Mouse (Mus musculus): ENCODE results near the gene Acsf3.

GRCm38 (mm10) chr8:122794175-122794454 is 18.8 kb downstream of the Acsf3 start:
- no peak for TF ChIP-seq CTCF (IDR thresholded peaks at IDR 0.05; ENCODE audit: control insufficient read depth, insufficient read depth, insufficient replicate concordance, low read depth, low read length)
- TF ChIP-seq POLR2A (IDR thresholded peaks at IDR 0.05; ENCODE audit: control insufficient read depth, low read depth, low read length): no peak

Measured in testis, adult 2 months (tissue).